Mouse (Mus musculus): ENCODE data around the gene Tbx4. TPM values are rescaled to one million over a fixed set of nuclear protein-coding genes. Genes with fewer than 3 reads are reported as not detected.

Gene Tbx4
- 0.25 and 0.59 TPM in 2 replicates for polyA plus RNA-seq (2015; fragmentation: Nextera tagmentation; extraction: Ambion mirVana)

GRCm38 (mm10) chr11:85885665-85886428, at the start of gene Tbx4:
Gene Tbx4, plus strand, starts transcription at chr11:85886422.
- Histone ChIP-seq H3K27ac (replicated peaks) (no peak within 1 kb of the TSS), H3K4me3 (no peak within 1 kb of the TSS), H3K9ac (no peak within 1 kb of the TSS), H3K4me2 (no peak within 1 kb of the TSS), H3K27me3 (peaks cover 96% of the 10 kb centered on the region), H3K9me3 (no peaks in the 10 kb centered on the region), H3K36me3 (no peaks in the 10 kb centered on the region), H3K4me1 (replicated peaks) (peaks cover 16% of the 10 kb centered on the region)
- 12% methylated on average over 21 of the region's 28 CpGs for WGBS
- no peak; the same call in 1 of the 2 replicates for ATAC-seq (ENCODE audit: low read depth)

- H3K36me3 ChIP-seq, result no peaks in the 10 kb centered on the region
These were observed 49.5 kb upstream of the Tbx4 start for GRCm38 (mm10) chr11:85836523-85837290.

GRCm38 (mm10) chr11:85837291-85837647, 49.0 kb upstream of the Tbx4 start:
- peak overlapping the region; percentile 63 for H3K9ac ChIP-seq
- 2% methylated on average over 18 of the region's 18 CpGs for WGBS

More at GRCm38 (mm10) chr11:85836523-85837290, 49.5 kb upstream of the Tbx4 start:
- peak overlapping the region; percentile 38 for H3K9ac ChIP-seq
- peak overlapping the region; percentile 42 for H3K4me3 ChIP-seq
- no peak overlapping the region for H3K27ac ChIP-seq (replicated peaks)
- peak overlapping the region; percentile 60 for H3K4me2 ChIP-seq
- WGBS, result 2% methylated on average over 32 of the region's 32 CpGs
- no peaks in the 10 kb centered on the region for H3K9me3 ChIP-seq
- H3K4me1 ChIP-seq (replicated peaks), result peaks cover 48% of the 10 kb centered on the region
- no peak for ATAC-seq (ENCODE audit: low read depth)
- peaks cover 97% of the 10 kb centered on the region for H3K27me3 ChIP-seq

GRCm38 (mm10) chr11:85837648-85838423, 48.4 kb upstream of the Tbx4 start:
- Histone ChIP-seq H3K9ac (peak overlapping the region; percentile 63), H3K4me3 (peak overlapping the region; percentile 42), H3K27ac (replicated peaks) (no peak overlapping the region), H3K36me3 (no peaks in the 10 kb centered on the region), H3K4me1 (replicated peaks) (peaks cover 44% of the 10 kb centered on the region), H3K27me3 (peaks cover 97% of the 10 kb centered on the region), H3K4me2 (peak overlapping the region; percentile 60), H3K9me3 (no peaks in the 10 kb centered on the region)
- WGBS, result under 1% methylated on average over 67 of the region's 67 CpGs
- no peak for ATAC-seq (ENCODE audit: low read depth)

More at GRCm38 (mm10) chr11:85837291-85837647, 49.0 kb upstream of the Tbx4 start:
- no peak overlapping the region for H3K27ac ChIP-seq (replicated peaks)
- H3K27me3 ChIP-seq, result peaks cover 97% of the 10 kb centered on the region
- H3K4me2 ChIP-seq, result peak overlapping the region; percentile 60
- H3K4me3 ChIP-seq, result peak overlapping the region; percentile 42
- H3K36me3 ChIP-seq, result no peaks in the 10 kb centered on the region
- no peak for ATAC-seq (ENCODE audit: low read depth)
- H3K9me3 ChIP-seq, result no peaks in the 10 kb centered on the region
- H3K4me1 ChIP-seq (replicated peaks), result peaks cover 45% of the 10 kb centered on the region

- no peak for ATAC-seq (ENCODE audit: low read depth)
- Histone ChIP-seq H3K4me1 (replicated peaks) (peaks cover 46% of the 10 kb centered on the region), H3K36me3 (no peaks in the 10 kb centered on the region), H3K4me2 (peak overlapping the region; percentile 60), H3K9me3 (no peaks in the 10 kb centered on the region), H3K4me3 (peak overlapping the region; percentile 42), H3K27me3 (peaks cover 99% of the 10 kb centered on the region), H3K27ac (replicated peaks) (no peak overlapping the region), H3K9ac (peak overlapping the region; percentile 63)
- WGBS, result 6% methylated on average over 20 of the region's 20 CpGs
These were observed 47.6 kb upstream of the Tbx4 start for GRCm38 (mm10) chr11:85838424-85839257.

GRCm38 (mm10) chr11:85839258-85840030, 46.8 kb upstream of the Tbx4 start:
- Histone ChIP-seq H3K4me3 (peak overlapping the region; percentile 15; the same call in 1 of the 2 replicates), H3K27me3 (peaks cover 99% of the 10 kb centered on the region), H3K9ac (0 out of 2 replicates have a peak overlapping the region, but pooled peaks have one; percentile 26), H3K4me2 (peak overlapping the region; percentile 60), H3K27ac (replicated peaks) (no peak overlapping the region), H3K4me1 (replicated peaks) (peaks cover 54% of the 10 kb centered on the region), H3K36me3 (no peaks in the 10 kb centered on the region), H3K9me3 (no peaks in the 10 kb centered on the region)
- WGBS, result 8% methylated on average over 7 of the region's 7 CpGs
- ATAC-seq (ENCODE audit: low read depth), result no peak

- H3K4me2 ChIP-seq, result peak overlapping the region; percentile 60
These were observed 46.0 kb upstream of the Tbx4 start for GRCm38 (mm10) chr11:85840031-85840802.

GRCm38 (mm10) chr11:85840803-85841145, 45.4 kb upstream of the Tbx4 start:
- WGBS, result 3% methylated on average over 21 of the region's 21 CpGs
- Histone ChIP-seq H3K27ac (replicated peaks) (no peak overlapping the region), H3K9ac (peak overlapping the region; percentile 35; the same call in 1 of the 2 replicates), H3K4me1 (replicated peaks) (peaks cover 56% of the 10 kb centered on the region), H3K4me2 (peak overlapping the region; percentile 60), H3K4me3 (peak overlapping the region; percentile 15), H3K36me3 (no peaks in the 10 kb centered on the region), H3K27me3 (peaks cover 99% of the 10 kb centered on the region), H3K9me3 (no peaks in the 10 kb centered on the region)
- no peak for ATAC-seq (ENCODE audit: low read depth)

More at GRCm38 (mm10) chr11:85840031-85840802, 46.0 kb upstream of the Tbx4 start:
- Histone ChIP-seq H3K9me3 (no peaks in the 10 kb centered on the region), H3K4me1 (replicated peaks) (peaks cover 56% of the 10 kb centered on the region), H3K9ac (peak overlapping the region; percentile 35; the same call in 1 of the 2 replicates), H3K36me3 (no peaks in the 10 kb centered on the region), H3K27ac (replicated peaks) (no peak overlapping the region), H3K4me3 (peak overlapping the region; percentile 15), H3K27me3 (peaks cover 99% of the 10 kb centered on the region)
- ATAC-seq (ENCODE audit: low read depth), result no peak
- 5% methylated on average over 27 of the region's 27 CpGs for WGBS

GRCm38 (mm10) chr11:85841211-85841681, 45.0 kb upstream of the Tbx4 start:
- Histone ChIP-seq H3K4me1 (replicated peaks) (peaks cover 56% of the 10 kb centered on the region), H3K9me3 (no peaks in the 10 kb centered on the region), H3K9ac (0 out of 2 replicates have a peak overlapping the region, but pooled peaks have one; percentile 22), H3K4me2 (peak overlapping the region; percentile 60), H3K27me3 (peaks cover 99% of the 10 kb centered on the region), H3K36me3 (no peaks in the 10 kb centered on the region), H3K4me3 (no peak overlapping the region), H3K27ac (replicated peaks) (no peak overlapping the region)
- WGBS, result 10% methylated on average over 8 of the region's 8 CpGs
- ATAC-seq (ENCODE audit: low read depth), result no peak

GRCm38 (mm10) chr11:85841980-85842379, 44.2 kb upstream of the Tbx4 start:
- peaks cover 99% of the 10 kb centered on the region for H3K27me3 ChIP-seq
- no peak overlapping the region for H3K27ac ChIP-seq (replicated peaks)
- H3K4me3 ChIP-seq, result peak overlapping the region; percentile 28
- H3K4me1 ChIP-seq (replicated peaks), result peaks cover 54% of the 10 kb centered on the region
- no peaks in the 10 kb centered on the region for H3K36me3 ChIP-seq
- under 1% methylated on average over 32 of the region's 32 CpGs for WGBS
- no peaks in the 10 kb centered on the region for H3K9me3 ChIP-seq
- peak; percentile 58 for ATAC-seq (ENCODE audit: low read depth)
- peak overlapping the region; percentile 60 for H3K4me2 ChIP-seq
- H3K9ac ChIP-seq, result peak overlapping the region; percentile 52
